Mouse (Mus musculus) mesoderm, embryonic 11.5 days (tissue): ENCODE data around the gene Lrp4.

Source experiments
- DNase-seq: peaks from one replicate; pipeline ENCODE4 v3.0.0-alpha.2; 2012; ENCODE audit warnings: low read depth, low spot score

The Lrp4 gene

GRCm38 (mm10) chr2:91457259-91457655 is at the start of gene Lrp4:
TSS of gene Lrp4 (plus strand) at chr2:91457511.
- DNase-seq = peak; percentile 50

- DNase-seq = no peak
Observed at GRCm38 (mm10) chr2:91408031-91408430, 49.3 kb upstream of the Lrp4 start.

GRCm38 (mm10) chr2:91411473-91411872 is 45.8 kb upstream of the Lrp4 start:
- DNase-seq = no peak

DNA sequence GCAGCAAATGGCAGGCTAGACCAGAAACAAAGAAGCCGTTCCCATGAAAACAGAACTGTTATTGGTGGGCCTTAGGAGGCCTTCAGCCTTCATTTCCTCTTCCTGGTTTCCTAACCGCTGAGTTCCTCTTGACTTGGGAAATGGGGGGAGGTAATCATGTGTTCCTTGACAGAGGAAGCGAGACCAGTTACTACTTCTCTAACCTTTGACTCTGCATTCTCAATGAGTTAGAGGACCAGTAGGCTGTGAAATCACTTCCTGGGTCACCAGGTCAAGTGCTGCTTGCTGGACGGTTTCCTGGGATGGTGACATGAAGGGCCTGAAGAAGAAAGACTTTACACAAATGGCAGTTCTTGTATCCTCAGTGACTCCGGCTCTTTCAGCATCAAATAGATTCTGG is 45.0 kb upstream of the Lrp4 start:
- peak; percentile 31 for DNase-seq

GRCm38 (mm10) chr2:91413811-91414210 is 43.5 kb upstream of the Lrp4 start:
- no peak for DNase-seq

DNA sequence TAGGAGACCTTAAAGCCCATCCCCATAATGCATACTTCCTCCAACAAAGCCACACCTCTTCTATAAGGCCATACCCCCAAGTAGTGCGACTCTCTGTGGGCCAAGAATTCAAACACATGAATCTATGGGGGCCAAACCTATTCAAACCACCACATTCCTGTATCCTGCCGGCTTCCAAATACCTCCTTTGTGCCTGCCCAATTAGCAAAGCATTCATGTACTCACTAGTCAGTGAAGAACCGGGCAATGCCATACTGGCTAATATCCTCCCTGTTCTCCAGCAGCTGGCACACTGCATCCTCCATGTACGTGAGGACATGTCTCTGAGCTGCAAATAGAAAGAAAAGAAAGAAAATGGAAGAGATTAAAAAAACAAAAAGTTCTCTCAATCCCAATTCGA is 35.7 kb upstream of the Lrp4 start:
- DNase-seq = no peak

DNA sequence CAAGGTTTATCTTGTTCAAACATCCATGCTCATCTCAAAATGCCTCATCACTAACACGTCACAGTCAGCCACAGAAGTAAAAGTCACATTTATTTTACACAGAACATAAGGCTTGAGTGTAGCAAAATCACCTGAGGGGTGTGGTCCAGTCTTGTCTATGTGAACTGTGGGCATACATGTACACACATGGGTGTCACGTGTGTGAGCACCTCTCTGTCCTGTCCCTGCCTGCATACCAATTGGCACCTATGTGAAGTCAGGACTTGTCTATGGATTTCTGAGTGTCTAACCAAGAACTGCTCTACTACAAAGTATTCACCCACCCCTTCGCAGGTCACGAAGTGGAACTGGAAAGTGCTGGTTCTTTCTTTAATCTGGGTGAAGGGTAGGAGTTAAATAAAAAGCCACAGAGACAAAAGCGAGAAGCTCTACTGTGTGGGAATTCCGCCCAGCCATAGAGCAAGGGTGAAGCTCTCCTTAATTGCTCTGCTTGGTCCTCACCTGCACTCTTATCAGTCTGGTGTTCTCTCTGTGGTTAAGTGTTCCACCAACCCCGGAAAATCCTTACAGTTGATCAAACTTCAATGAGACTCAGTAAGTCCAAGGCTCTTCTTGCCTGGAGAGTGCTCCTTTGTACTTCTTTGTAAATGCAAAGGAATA is 33.1 kb upstream of the Lrp4 start:
- DNase-seq = no peak

GRCm38 (mm10) chr2:91426321-91426720 is 31.0 kb upstream of the Lrp4 start:
- DNase-seq = no peak

GRCm38 (mm10) chr2:91429146-91429545 is 28.2 kb upstream of the Lrp4 start:
- no peak for DNase-seq

GRCm38 (mm10) chr2:91429915-91430599 is 27.3 kb upstream of the Lrp4 start:
- no peak for DNase-seq

DNA sequence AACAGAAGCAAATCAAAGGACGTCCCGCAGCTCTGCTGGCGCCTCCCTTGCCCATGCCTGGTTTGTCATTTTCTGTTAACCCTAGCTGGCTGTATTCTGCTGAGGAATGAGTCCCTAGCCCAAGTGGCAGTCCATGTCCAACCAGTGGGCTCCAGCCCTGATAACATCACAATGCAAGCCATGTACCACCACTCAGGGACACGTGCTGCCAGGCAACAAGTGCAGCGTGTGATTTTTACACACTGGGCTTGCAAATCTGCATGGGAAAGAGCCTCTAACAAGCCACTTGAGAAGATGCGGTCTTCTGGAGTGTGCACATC is 26.8 kb upstream of the Lrp4 start:
- peak; percentile 37 for DNase-seq

DNA sequence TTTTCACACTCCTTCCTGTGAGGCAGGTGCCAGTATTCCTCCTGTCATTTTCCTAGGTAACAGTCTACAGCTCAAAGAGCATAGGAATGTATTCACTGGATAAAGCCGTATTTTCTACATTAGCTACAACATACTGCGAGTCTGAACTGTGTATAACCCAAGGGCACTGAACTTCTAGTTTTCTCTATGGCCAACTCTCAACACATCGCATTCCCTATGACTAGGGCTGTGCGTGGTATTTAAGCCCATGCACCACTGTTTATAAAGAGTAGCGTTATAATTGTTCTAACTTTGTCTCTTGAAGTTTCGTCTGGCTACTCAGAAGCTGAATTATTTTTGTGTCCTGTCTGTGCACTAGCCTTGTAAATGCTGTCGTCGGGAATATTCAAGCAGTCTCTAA is 20.6 kb upstream of the Lrp4 start:
- no peak for DNase-seq

DNA sequence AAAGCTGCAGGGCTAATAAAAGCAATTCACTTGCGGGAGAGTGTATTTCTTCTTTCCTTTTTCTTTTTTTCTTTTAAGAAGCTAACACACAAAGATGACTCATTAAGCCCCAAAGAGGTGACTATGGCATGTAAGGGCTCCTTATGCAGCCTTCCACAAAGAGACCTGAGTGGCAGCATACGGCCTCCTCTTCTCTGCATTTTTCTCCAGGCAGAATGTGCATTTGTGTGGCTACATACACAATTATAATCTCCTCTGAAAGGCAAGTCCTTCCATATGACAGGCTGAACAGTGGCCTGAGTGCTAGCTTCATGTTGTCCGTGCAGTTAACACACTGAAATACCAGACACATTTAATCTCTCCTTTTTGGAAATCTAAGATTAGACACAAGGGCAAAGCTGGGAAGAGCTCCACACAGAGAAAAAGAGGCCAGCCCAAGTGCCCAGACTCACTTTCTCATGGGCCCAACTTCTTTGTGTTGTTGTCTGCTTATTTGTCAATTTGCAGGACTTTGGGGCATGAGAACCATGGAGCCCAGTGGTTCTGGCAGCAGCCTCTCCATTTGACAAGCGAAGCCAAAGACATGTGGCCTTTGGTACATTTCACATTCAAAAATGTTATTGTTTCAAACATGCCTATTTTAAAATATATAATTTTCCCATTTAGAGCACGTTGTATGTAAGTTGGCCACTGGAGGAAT is 20.0 kb upstream of the Lrp4 start:
- no peak for DNase-seq

DNA sequence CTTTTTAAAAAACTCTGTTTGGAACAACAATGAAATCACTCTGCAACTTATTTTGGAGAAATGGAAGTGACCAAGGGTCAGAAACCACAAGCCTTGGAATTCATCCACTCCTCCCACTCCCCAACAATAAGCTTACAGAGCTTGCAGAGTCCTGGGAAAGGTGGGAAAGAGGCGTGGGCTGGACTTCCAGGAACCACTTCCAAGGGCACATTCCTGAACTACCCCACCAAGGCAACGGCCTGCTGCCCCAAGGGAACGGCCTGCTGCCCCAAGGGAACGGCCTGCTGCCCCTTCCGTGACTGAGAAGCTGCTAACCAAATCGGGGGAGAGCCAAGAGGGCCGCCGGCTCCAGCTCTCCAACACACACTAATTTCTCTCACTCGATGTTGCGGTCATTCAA is 18.0 kb upstream of the Lrp4 start:
- no peak for DNase-seq

DNA sequence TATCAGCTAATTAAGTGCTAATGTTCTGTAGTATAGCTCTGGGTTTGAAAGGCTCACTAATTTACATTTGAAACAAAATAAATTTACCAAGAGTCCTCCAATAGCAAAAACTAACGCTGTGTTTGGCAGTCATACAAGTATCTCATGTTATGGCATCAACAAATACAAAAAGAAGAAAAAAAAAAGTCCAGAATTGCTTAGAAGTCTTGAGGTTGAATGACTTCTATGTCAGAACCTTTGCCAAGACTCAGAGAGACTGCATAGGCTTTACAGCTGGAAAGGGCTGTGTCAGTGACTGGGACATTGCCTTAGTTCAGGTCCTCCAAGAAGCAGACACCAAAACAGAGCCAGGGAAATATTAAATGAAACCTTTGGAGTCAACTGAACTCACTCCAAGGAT is 17.4 kb upstream of the Lrp4 start:
- DNase-seq = no peak

GRCm38 (mm10) chr2:91440686-91441085 is 16.6 kb upstream of the Lrp4 start:
- no peak for DNase-seq

- DNase-seq = no peak
Observed at GRCm38 (mm10) chr2:91441715-91442114, 15.6 kb upstream of the Lrp4 start.

GRCm38 (mm10) chr2:91442241-91442640 is 15.1 kb upstream of the Lrp4 start:
- DNase-seq = no peak

- peak; percentile 94 for DNase-seq
Observed at GRCm38 (mm10) chr2:91444286-91444892, 12.9 kb upstream of the Lrp4 start, which contains the start of gene 1110051M20Rik. TSS of gene 1110051M20Rik (minus strand) at chr2:91444704.

DNA sequence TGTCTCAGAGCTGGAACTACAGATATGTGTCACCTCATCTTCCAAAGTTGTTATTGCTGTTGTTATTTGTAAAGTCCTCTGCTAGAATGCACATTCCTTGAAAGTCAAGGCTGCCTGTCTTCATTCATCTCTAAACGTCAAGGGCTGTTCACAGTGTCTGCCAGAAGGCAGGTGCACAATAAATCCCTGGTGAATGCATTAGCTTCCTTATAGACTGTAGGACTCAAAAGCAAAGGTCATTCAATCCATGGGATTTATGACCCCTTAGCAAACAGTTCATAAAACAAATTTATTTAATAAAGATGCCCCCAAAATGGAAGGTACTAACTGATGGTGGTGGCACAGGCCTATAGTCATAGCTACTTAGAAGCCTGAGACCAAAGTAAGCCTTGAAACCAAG is 7.6 kb upstream of the Lrp4 start:
- DNase-seq = no peak

- no peak for DNase-seq
Observed at GRCm38 (mm10) chr2:91450316-91450715, 7.0 kb upstream of the Lrp4 start.

GRCm38 (mm10) chr2:91452658-91453057 is 4.7 kb upstream of the Lrp4 start:
- DNase-seq = no peak
